Mouse (Mus musculus): ENCODE measurements at regions not wholly inside any gene's neighbourhood (a gene's known extent, or its start where the extent isn't known, plus 50 kb on each side); places are given as distances from the start of the nearest gene placed in this dataset.

- TF ChIP-seq E2F4 (IDR thresholded peaks at IDR 0.05; ENCODE audit: insufficient read depth), result no peak
- no peak for TF ChIP-seq POLR2A (IDR thresholded peaks at IDR 0.05; ENCODE audit: insufficient read length, low read depth)
- no peak for TF ChIP-seq TCF12 (IDR thresholded peaks at IDR 0.05; ENCODE audit: insufficient read depth, poor library complexity, severe bottlenecking)
- peak; percentile 67 for TF ChIP-seq USF1 (IDR thresholded peaks at IDR 0.05; ENCODE audit: low read depth)
- TF ChIP-seq SRF (IDR thresholded peaks at IDR 0.05; ENCODE audit: control insufficient read depth, insufficient read length, low read depth), result no peak
- TF ChIP-seq POLR2AphosphoS2 (IDR thresholded peaks at IDR 0.05; ENCODE audit: insufficient read length, low read depth), result no peak
- TF ChIP-seq MYOG (IDR thresholded peaks at IDR 0.05; ENCODE audit: control insufficient read depth in 1 of 3, insufficient read depth in 1 of 3, insufficient read length in 2 of 3, low read depth in 2 of 3), result no peak
- TF ChIP-seq CEBPB (IDR thresholded peaks at IDR 0.05; ENCODE audit: insufficient read depth, poor library complexity, severe bottlenecking), result no peak
- peak in 1 of 3 experiments; percentile 10 for TF ChIP-seq MYOD1 (IDR thresholded peaks at IDR 0.05; ENCODE audit: control insufficient read depth in 1 of 3, insufficient read length in 2 of 3, low read depth in 2 of 3)
These were observed 367.4 kb upstream of the Marcks start for GRCm38 (mm10) chr10:37505966-37506615.

Data from myocyte (in vitro differentiated cells).